Mouse (Mus musculus) CH12.LX (cell line): ENCODE measurements around the gene Kat2a. TPM values are rescaled to one million over a fixed set of nuclear protein-coding genes. Genes with fewer than 3 reads are reported as not detected.

ENCODE experiments used
- DNase-seq: peaks from one replicate; pipeline ENCODE4 v3.0.0-alpha.2; 2013; ENCODE audit errors: extremely low read depth
- H3K27ac ChIP-seq: 2 replicates; pipeline ENCODE4 v1.5.1; 2012; ENCODE audit warnings: low read depth, mild to moderate bottlenecking, control low read depth, moderate library complexity; ENCODE audit not compliant: insufficient read depth
- H3K27me3 ChIP-seq: replicated peaks from 2 replicates; pipeline ENCODE3; 2012; ENCODE audit warnings: inconsistent platforms
- H3K36me3 ChIP-seq, 2 experiments: replicated peaks in 1 of 2; 2 replicates each; pipeline versions ENCODE3 to v1.6.1; 2012; ENCODE audit warnings: inconsistent platforms in 1 of 2, low read length in 1 of 2, mild to moderate bottlenecking in 1 of 2, mixed read lengths in 1 of 2, moderate library complexity in 1 of 2; ENCODE audit not compliant: control insufficient read depth in 1 of 2, insufficient read depth in 1 of 2
- H3K4me1 ChIP-seq, 2 experiments: 2 replicates each; pipeline ENCODE4 v1.6.1; 2012; ENCODE audit warnings: inconsistent platforms in 1 of 2, moderate library complexity in 1 of 2; ENCODE audit not compliant: insufficient read depth in 2 of 2, control insufficient read depth in 1 of 2
- H3K4me2 ChIP-seq: 2 replicates; pipeline ENCODE4 v1.6.1; 2012; ENCODE audit warnings: low read depth, mild to moderate bottlenecking, control low read depth; ENCODE audit not compliant: poor library complexity, insufficient read depth, severe bottlenecking
- H3K4me3 ChIP-seq, 3 experiments: fragments of 150-350 bp in 1 of 3; sonication (generic) in 1 of 3; replicated peaks in 1 of 3; 2 replicates each; pipeline versions ENCODE3 to v1.5.1; 2011 to 2012; ENCODE audit warnings: low read depth in 2 of 3, low read length in 2 of 3, mild to moderate bottlenecking in 2 of 3, moderate library complexity in 2 of 3, control low read depth in 1 of 3, improper control_type of control experiment in 1 of 3, inconsistent platforms in 1 of 3, mixed read lengths in 1 of 3; ENCODE audit not compliant: poor library complexity in 1 of 3
- H3K79me2 ChIP-seq: replicated peaks from 2 replicates; pipeline ENCODE4 v1.6.1; 2012; ENCODE audit warnings: mild to moderate bottlenecking, moderate library complexity; ENCODE audit not compliant: control insufficient read depth, poor library complexity, insufficient read depth, severe bottlenecking; ENCODE audit errors: extremely low read depth
- H3K9ac ChIP-seq: 2 replicates; pipeline ENCODE4 v1.6.1; 2012; ENCODE audit warnings: low read depth, mild to moderate bottlenecking, control low read depth, moderate library complexity; ENCODE audit not compliant: insufficient read depth
- H3K9me3 ChIP-seq: replicated peaks from 2 replicates; pipeline ENCODE3; 2012; ENCODE audit warnings: low read length, inconsistent platforms, mixed read lengths
- BHLHE40 ChIP-seq: IDR thresholded peaks from 2 replicates; pipeline ENCODE4 v1.6.1; 2011; ENCODE audit warnings: mild to moderate bottlenecking, low read depth, low read length, improper control_type of control experiment
- CHD1 ChIP-seq: IDR thresholded peaks from 2 replicates; pipeline ENCODE4 v1.6.1; 2012; ENCODE audit warnings: low read depth, low read length, improper control_type of control experiment, inconsistent platforms
- CHD2 ChIP-seq: IDR thresholded peaks from 2 replicates; pipeline ENCODE4 v1.6.1; 2011; ENCODE audit warnings: low read length, improper control_type of control experiment
- CTCF ChIP-seq, 2 experiments: IDR thresholded peaks in 1 of 2; conservative IDR thresholded peaks in 1 of 2; 2 replicates each; pipeline ENCODE4 v1.5.1; 2011 to 2012; ENCODE audit warnings: low read depth in 2 of 2, low read length in 2 of 2, improper control_type of control experiment in 1 of 2, inconsistent platforms in 1 of 2, mild to moderate bottlenecking in 1 of 2, moderate library complexity in 1 of 2
- E2F4 ChIP-seq: IDR thresholded peaks from 2 replicates; pipeline ENCODE4 v1.6.1; 2011; ENCODE audit warnings: low read depth, low read length, improper control_type of control experiment; ENCODE audit not compliant: insufficient replicate concordance
- ELF1 ChIP-seq: IDR thresholded peaks from 2 replicates; pipeline ENCODE4 v1.6.1; 2014; ENCODE audit warnings: low read depth, mild to moderate bottlenecking, inconsistent platforms, low read length, improper control_type of control experiment
- EP300 ChIP-seq: IDR thresholded peaks from 2 replicates; pipeline ENCODE4 v1.6.1; 2011; ENCODE audit warnings: low read length, improper control_type of control experiment
- ETS1 ChIP-seq: conservative IDR thresholded peaks from 2 replicates; pipeline ENCODE4 v1.6.1; 2012; ENCODE audit warnings: low read depth, mild to moderate bottlenecking, inconsistent platforms, low read length, improper control_type of control experiment, moderate library complexity
- GABPA ChIP-seq: IDR thresholded peaks from 2 replicates; pipeline ENCODE4 v1.6.1; 2012; ENCODE audit warnings: low read depth, low read length, improper control_type of control experiment, inconsistent platforms; ENCODE audit not compliant: insufficient replicate concordance
- HCFC1 ChIP-seq: IDR thresholded peaks from 2 replicates; pipeline ENCODE4 v1.6.1; 2012; ENCODE audit warnings: low read depth, mild to moderate bottlenecking, inconsistent platforms, low read length, improper control_type of control experiment
- IRF4 ChIP-seq: IDR thresholded peaks from 2 replicates; pipeline ENCODE4 v1.6.1; 2014; ENCODE audit warnings: low read depth, mild to moderate bottlenecking, inconsistent platforms, low read length, improper control_type of control experiment
- JUN ChIP-seq: IDR thresholded peaks from 2 replicates; pipeline ENCODE4 v1.6.1; 2011; ENCODE audit warnings: low read depth, mild to moderate bottlenecking, low read length, improper control_type of control experiment, moderate library complexity; ENCODE audit not compliant: insufficient read depth
- JUND ChIP-seq: conservative IDR thresholded peaks from 2 replicates; pipeline ENCODE4 v1.6.1; 2011; ENCODE audit warnings: low read depth, low read length, improper control_type of control experiment
- KAT2A ChIP-seq: IDR thresholded peaks from 2 replicates; pipeline ENCODE4 v1.6.1; 2012; ENCODE audit warnings: low read length, improper control_type of control experiment, inconsistent platforms; ENCODE audit not compliant: insufficient replicate concordance
- MAFK ChIP-seq: IDR thresholded peaks from 2 replicates; pipeline ENCODE4 v1.6.1; 2011; ENCODE audit warnings: low read length, improper control_type of control experiment; ENCODE audit not compliant: insufficient replicate concordance
- MAX ChIP-seq: IDR thresholded peaks from 2 replicates; pipeline ENCODE4 v1.6.1; 2011; ENCODE audit warnings: low read length, improper control_type of control experiment
- MAZ ChIP-seq: IDR thresholded peaks from 2 replicates; pipeline ENCODE4 v1.6.1; 2012; ENCODE audit warnings: low read depth, mild to moderate bottlenecking, inconsistent platforms, low read length, improper control_type of control experiment, moderate library complexity
- MEF2A ChIP-seq: IDR thresholded peaks from 2 replicates; pipeline ENCODE4 v1.6.1; 2014; ENCODE audit warnings: low read depth, mild to moderate bottlenecking, inconsistent platforms, low read length, improper control_type of control experiment, borderline replicate concordance
- MXI1 ChIP-seq: IDR thresholded peaks from 2 replicates; pipeline ENCODE4 v1.6.1; 2011; ENCODE audit warnings: mild to moderate bottlenecking, low read depth, low read length, improper control_type of control experiment
- MYC ChIP-seq: IDR thresholded peaks from 2 replicates; pipeline ENCODE4 v1.6.1; 2011; ENCODE audit warnings: low read depth, mild to moderate bottlenecking, improper control_type of control experiment, low read length
- NELFE ChIP-seq: IDR thresholded peaks from 2 replicates; pipeline ENCODE4 v1.6.1; 2011; ENCODE audit warnings: low read depth, low read length, improper control_type of control experiment
- NRF1 ChIP-seq: IDR thresholded peaks from 2 replicates; pipeline ENCODE4 v1.6.1; 2014; ENCODE audit warnings: low read depth, mild to moderate bottlenecking, inconsistent platforms, low read length, improper control_type of control experiment, moderate library complexity
- PAX5 ChIP-seq: IDR thresholded peaks from 2 replicates; pipeline ENCODE4 v1.6.1; 2012; ENCODE audit warnings: low read length, inconsistent platforms, mixed read lengths
- POLR2A ChIP-seq: IDR thresholded peaks from 2 replicates; pipeline ENCODE4 v1.6.1; 2011; ENCODE audit warnings: low read depth, mild to moderate bottlenecking, improper control_type of control experiment, low read length
- POLR2AphosphoS2 ChIP-seq: IDR thresholded peaks from 2 replicates; pipeline ENCODE4 v1.6.1; 2011; ENCODE audit warnings: low read depth, low read length, improper control_type of control experiment
- RAD21 ChIP-seq: IDR thresholded peaks from 2 replicates; pipeline ENCODE4 v1.6.1; 2011; ENCODE audit warnings: low read depth, mild to moderate bottlenecking, low read length, improper control_type of control experiment, moderate library complexity
- RCOR1 ChIP-seq: conservative IDR thresholded peaks from 2 replicates; pipeline ENCODE4 v1.6.1; 2012; ENCODE audit warnings: low read depth, mild to moderate bottlenecking, inconsistent platforms, low read length, improper control_type of control experiment
- SIN3A ChIP-seq: IDR thresholded peaks from 2 replicates; pipeline ENCODE4 v1.6.1; 2012; ENCODE audit warnings: low read length, improper control_type of control experiment, inconsistent platforms
- SMC3 ChIP-seq: IDR thresholded peaks from 2 replicates; pipeline ENCODE4 v1.6.1; 2011; ENCODE audit warnings: low read depth, low read length, improper control_type of control experiment
- TBP ChIP-seq: conservative IDR thresholded peaks from 2 replicates; pipeline ENCODE4 v1.6.1; 2011; ENCODE audit warnings: low read depth, low read length, improper control_type of control experiment
- TCF12 ChIP-seq: IDR thresholded peaks from 2 replicates; pipeline ENCODE4 v1.6.1; 2014; ENCODE audit warnings: low read depth, mild to moderate bottlenecking, inconsistent platforms, low read length, improper control_type of control experiment
- UBTF ChIP-seq: IDR thresholded peaks from 2 replicates; pipeline ENCODE4 v1.6.1; 2012; ENCODE audit warnings: low read depth, mild to moderate bottlenecking, inconsistent platforms, low read length, improper control_type of control experiment, moderate library complexity
- USF1 ChIP-seq: IDR thresholded peaks from 2 replicates; pipeline ENCODE4 v1.6.1; 2014; ENCODE audit warnings: low read depth, mild to moderate bottlenecking, inconsistent platforms, low read length, improper control_type of control experiment
- USF2 ChIP-seq: conservative IDR thresholded peaks from 2 replicates; pipeline ENCODE4 v1.6.1; 2011; ENCODE audit warnings: low read depth, low read length, improper control_type of control experiment
- ZC3H11A ChIP-seq: IDR thresholded peaks from 2 replicates; pipeline ENCODE4 v1.6.1; 2012; ENCODE audit warnings: low read depth, mild to moderate bottlenecking, inconsistent platforms, low read length, improper control_type of control experiment
- ZKSCAN1 ChIP-seq: IDR thresholded peaks from 2 replicates; pipeline ENCODE4 v1.6.1; 2012; ENCODE audit warnings: low read depth, inconsistent platforms, low read length, improper control_type of control experiment, borderline replicate concordance
- ZMIZ1 ChIP-seq: IDR thresholded peaks from 2 replicates; pipeline ENCODE4 v1.6.1; 2012; ENCODE audit warnings: low read depth, mild to moderate bottlenecking, inconsistent platforms, low read length, improper control_type of control experiment
- ZNF384 ChIP-seq: IDR thresholded peaks from 2 replicates; pipeline ENCODE4 v1.6.1; 2012; ENCODE audit warnings: low read depth, low read length, improper control_type of control experiment, inconsistent platforms
- dilution Hi-C: fragments of 300-500 bp; cut with MboI; formaldehyde crosslinking; loops from 2 replicates; pipeline ENCODE4 v1.14.3; 2020; ENCODE audit warnings: low sequenced_read_pairs; ENCODE audit not compliant: extremely low pct_unique_long_range_greater_than_20kb, extremely low pct_ligation_motif_present
- in situ Hi-C: fragments of 300-500 bp; cut with MboI; formaldehyde crosslinking; loops from 3 replicates; pipeline ENCODE4 v1.14.3; 2019; ENCODE audit warnings: low sequenced_read_pairs, low pct_ligation_motif_present, low pct_unique_long_range_greater_than_20kb, mixed read lengths
- polyA plus RNA-seq: library from polyadenylated mRNA; unstranded; fragments of >175 nt; gene quantifications from 2 replicates; pipeline ENCODE4 v1.2.1, GENCODE M21; 2012; ENCODE audit warnings: low read depth; ENCODE audit not compliant: insufficient read length
- total RNA-seq, 2 experiments: library from RNA; depleted of rRNA; stranded (reverse); fragments of 300-350 nt in 1 of 2; fragments of >200 nt in 1 of 2; gene quantifications; 2 replicates each; pipeline ENCODE4 v1.2.3; 2012 to 2014

Gene Kat2a
- total and polyA plus RNA-seq, 3 experiments: 27.2 to 82.9 (median 30.7) TPM

DNA sequence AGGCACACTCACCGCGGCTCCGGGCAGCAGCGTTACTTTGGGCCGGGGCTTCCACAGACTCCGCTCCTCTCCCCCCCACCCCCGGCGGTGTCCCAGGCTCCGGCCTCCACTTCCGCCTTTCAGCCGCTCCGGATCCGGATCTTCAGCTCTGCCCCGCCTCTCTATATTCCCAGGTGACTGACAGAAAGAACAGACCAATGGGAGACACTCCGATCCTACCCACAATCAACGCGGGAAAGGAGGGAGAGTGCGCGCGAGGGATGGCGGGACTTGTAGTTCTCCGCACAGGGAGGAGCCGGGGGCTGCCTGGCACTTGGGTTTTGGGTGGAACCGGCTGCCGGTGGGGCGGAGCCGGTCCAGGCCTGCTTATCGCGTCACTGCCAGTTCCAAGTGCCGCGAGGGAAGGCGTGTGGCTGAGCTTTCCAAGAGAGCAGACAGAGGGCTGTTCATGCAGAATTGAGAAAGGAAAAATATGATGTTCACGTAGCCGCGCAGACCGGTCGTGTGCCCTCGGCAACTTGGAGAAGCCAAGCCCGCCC is 25.9 kb upstream of the Kat2a start, which contains the start of gene Rab5c:
TSS of gene Rab5c (minus strand) at position 150 of the 539 bp plus-strand sequence.
- dilution Hi-C loops: no loop called here
- Histone ChIP-seq H3K4me1 (peaks cover 5 to 35% of the 10 kb centered on the region in 2 experiments), H3K27me3 (no peaks in the 10 kb centered on the region)
- TF ChIP-seq RAD21: no peak
- peak; percentile 81; the same call in 1 of the 2 replicates for TF ChIP-seq TCF12
- TF ChIP-seq USF1: no peak
- TF ChIP-seq MXI1: peak; percentile 85
- no peak for TF ChIP-seq CTCF (conservative IDR thresholded peaks at IDR 0.05 in 1 of 2, IDR thresholded peaks at IDR 0.05 in 1 of 2; ENCODE audit: low read depth in 2 of 2, low read length in 2 of 2)
- peak; percentile 99 for TF ChIP-seq HCFC1
- TF ChIP-seq ZMIZ1: peak; percentile 80; the same call in 1 of the 2 replicates
- TF ChIP-seq NRF1: peak; percentile 65
- TF ChIP-seq GABPA: peak; percentile 83; the same call in 1 of the 2 replicates
- no peak for TF ChIP-seq ZNF384
- TF ChIP-seq TBP: peak; percentile 70; the same call in 1 of the 2 replicates
- peak; percentile 99 for TF ChIP-seq ELF1
- TF ChIP-seq IRF4: peak; percentile 55
- peak; percentile 99 for TF ChIP-seq KAT2A
- peak; percentile 100 for TF ChIP-seq CHD2
- no peak for TF ChIP-seq BHLHE40
- TF ChIP-seq MAFK: no peak
- TF ChIP-seq SIN3A: peak; percentile 58
- no peak for TF ChIP-seq USF2
- TF ChIP-seq MEF2A: no peak
- TF ChIP-seq MYC: 0 out of 2 replicates have a peak, but pooled peaks have one; percentile 63
- TF ChIP-seq UBTF: peak; percentile 65; the same call in 1 of the 2 replicates
- TF ChIP-seq E2F4: peak; percentile 96
- TF ChIP-seq JUN: no peak
- TF ChIP-seq EP300: no peak
- no peak for TF ChIP-seq PAX5
- TF ChIP-seq ETS1: no peak
- no peak for TF ChIP-seq RCOR1
- no peak for TF ChIP-seq CHD1
- TF ChIP-seq POLR2AphosphoS2: peak; percentile 74; the same call in 1 of the 2 replicates
- no peak for TF ChIP-seq ZC3H11A
- TF ChIP-seq ZKSCAN1: no peak
- no peak for TF ChIP-seq MAX
- no peak for TF ChIP-seq JUND
- peak; percentile 95 for TF ChIP-seq POLR2A
- TF ChIP-seq SMC3: peak; percentile 8; the same call in 1 of the 2 replicates
- TF ChIP-seq NELFE: peak; percentile 80
- peak; percentile 93 for TF ChIP-seq MAZ
- TF ChIP-seq, all 38 proteins: peak for 20
- Histone ChIP-seq H3K36me3 (peaks cover 1 to 38% of the 10 kb centered on the region in 2 experiments), H3K4me2 (peak within 1 kb of the TSS; percentile 97), H3K9ac (peak within 1 kb of the TSS; percentile 95), H3K27ac (peak within 1 kb of the TSS; percentile 19; the same call in 1 of the 2 replicates), H3K79me2 (peaks cover 47% of the 10 kb centered on the region), H3K4me3 (peak within 1 kb of the TSS; percentile 75 to 100 (median 84)), H3K9me3 (no peaks in the 10 kb centered on the region)
- DNase-seq: peak; percentile 100
- in situ Hi-C loops: no loop called here
